Mouse (Mus musculus): ENCODE data around the gene Creld1.

DNA sequence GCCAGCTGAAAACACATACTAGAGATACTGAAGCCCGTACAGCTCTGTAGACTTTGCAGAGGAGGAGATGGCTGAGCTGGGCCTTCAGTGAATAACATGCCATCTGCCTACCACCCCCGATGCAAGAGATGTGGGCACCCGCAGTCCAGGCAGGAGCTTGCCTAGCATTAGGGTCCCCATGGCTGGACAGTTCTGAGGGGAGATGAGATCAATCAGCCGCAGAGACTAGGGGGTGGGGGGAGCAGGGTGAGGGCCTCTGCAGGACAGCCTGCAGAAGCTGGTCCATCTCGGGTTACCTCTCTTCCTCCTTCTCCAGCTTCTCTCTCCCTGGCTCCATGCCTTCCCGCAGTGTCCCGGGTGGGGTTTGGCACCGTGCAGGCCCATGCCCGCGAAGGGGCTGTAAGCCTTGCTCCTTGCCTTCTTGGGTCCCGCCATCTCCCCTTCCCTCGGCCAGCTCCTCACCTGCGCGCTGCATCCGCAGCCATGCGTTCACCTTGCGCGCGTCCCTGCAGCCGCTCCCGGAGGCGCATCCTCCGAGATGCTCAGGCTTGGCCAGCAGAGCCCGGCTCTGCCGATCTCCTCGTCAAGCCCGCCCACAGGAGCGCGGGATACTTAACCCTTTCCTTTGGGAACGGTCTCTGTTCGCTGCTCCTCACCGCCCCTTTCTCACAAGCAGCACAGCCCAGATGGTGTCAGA lies 18.4 kb downstream of the Creld1 start, which contains the start of gene Prrt3:
- TF ChIP-seq CTCF (IDR thresholded peaks at IDR 0.05; ENCODE audit: low read depth, low read length) (no peak), POLR2A (IDR thresholded peaks at IDR 0.05; ENCODE audit: borderline replicate concordance, low read depth, low read length) (no peak)
